Mouse (Mus musculus): Measurements from ENCODE around the gene Acot3. TPM values are rescaled to one million over a fixed set of nuclear protein-coding genes. Genes with fewer than 3 reads are reported as not detected.
A peak's percentile ranks its signal among the peaks of the same experiment; 100 is the strongest.
"Not testable (repeated sequence)": the region's sequence is repeated elsewhere in the genome, so short reads cannot be mapped to it uniquely, and the experiment has no call there.

Acot3 gene
- polyA plus RNA-seq, 1 experiment from 2014 or later = 0.11 TPM

DNA sequence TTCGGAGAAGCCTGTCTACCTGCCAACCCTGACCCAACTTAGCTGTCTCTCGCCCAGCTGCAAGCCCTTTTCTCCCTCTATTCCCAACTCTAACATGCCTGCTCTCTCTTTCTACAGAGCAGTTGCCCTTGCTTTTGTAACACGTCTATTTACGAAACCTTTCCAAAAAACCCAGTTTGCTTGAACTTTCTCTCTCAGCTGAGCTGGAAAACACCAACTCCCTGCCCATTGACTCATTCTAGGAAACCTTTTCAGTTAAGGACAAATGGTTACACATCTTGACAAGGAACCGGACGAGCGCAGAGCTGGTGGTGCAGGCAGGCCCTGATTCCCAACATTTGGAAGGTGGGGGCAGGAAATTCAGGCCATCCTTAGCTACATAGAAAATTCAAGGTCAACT, 665 bp downstream of the Acot3 start:
- no peaks in the 10 kb centered on the region for H3K36me3 ChIP-seq (replicated peaks)
- WGBS = 87% methylated on average over 7 of the region's 7 CpGs
- no peak for DNase-seq (ENCODE audit: extremely low spot score, low spot score)
- H3K4me1 ChIP-seq = peaks cover 10% of the 10 kb centered on the region
- H3K9me3 ChIP-seq = peaks cover 14% of the 10 kb centered on the region
- no peak overlapping the region for H3K4me3 ChIP-seq
- peaks cover 48% of the 10 kb centered on the region for H3K27me3 ChIP-seq (ENCODE audit: poor library complexity, severe bottlenecking)
- H3K27ac ChIP-seq = no peak overlapping the region

DNA sequence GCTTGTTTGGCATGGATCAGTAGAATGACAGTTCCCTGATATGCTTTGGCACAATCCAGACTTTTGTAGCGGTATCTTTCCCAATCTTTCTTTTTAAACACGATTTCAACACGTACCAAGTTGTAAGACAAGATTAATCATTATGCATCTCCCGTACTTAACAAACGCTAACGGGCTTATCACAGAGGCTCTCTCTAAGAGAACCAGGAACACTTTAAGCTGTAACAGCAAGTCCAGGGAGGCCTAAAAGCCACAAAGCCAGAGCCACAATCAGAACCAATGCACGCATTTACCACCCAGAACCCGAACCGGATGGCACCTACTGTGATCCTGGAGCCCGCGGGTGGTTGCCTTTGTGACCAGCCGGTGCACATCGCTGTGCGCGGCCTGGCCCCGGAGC, 1.2 kb downstream of the Acot3 start:
- no peak for DNase-seq (ENCODE audit: extremely low spot score, low spot score)
- WGBS = 16% methylated on average over 16 of the region's 16 CpGs
- H3K27me3 ChIP-seq (ENCODE audit: poor library complexity, severe bottlenecking) = peaks cover 48% of the 10 kb centered on the region
- H3K9me3 ChIP-seq = peaks cover 9% of the 10 kb centered on the region
- peak overlapping the region; percentile 60; the same call in 1 of the 2 replicates for H3K27ac ChIP-seq
- peak overlapping the region; percentile 57 for H3K4me3 ChIP-seq
- no peaks in the 10 kb centered on the region for H3K36me3 ChIP-seq (replicated peaks)
- peaks cover 10% of the 10 kb centered on the region for H3K4me1 ChIP-seq

DNA sequence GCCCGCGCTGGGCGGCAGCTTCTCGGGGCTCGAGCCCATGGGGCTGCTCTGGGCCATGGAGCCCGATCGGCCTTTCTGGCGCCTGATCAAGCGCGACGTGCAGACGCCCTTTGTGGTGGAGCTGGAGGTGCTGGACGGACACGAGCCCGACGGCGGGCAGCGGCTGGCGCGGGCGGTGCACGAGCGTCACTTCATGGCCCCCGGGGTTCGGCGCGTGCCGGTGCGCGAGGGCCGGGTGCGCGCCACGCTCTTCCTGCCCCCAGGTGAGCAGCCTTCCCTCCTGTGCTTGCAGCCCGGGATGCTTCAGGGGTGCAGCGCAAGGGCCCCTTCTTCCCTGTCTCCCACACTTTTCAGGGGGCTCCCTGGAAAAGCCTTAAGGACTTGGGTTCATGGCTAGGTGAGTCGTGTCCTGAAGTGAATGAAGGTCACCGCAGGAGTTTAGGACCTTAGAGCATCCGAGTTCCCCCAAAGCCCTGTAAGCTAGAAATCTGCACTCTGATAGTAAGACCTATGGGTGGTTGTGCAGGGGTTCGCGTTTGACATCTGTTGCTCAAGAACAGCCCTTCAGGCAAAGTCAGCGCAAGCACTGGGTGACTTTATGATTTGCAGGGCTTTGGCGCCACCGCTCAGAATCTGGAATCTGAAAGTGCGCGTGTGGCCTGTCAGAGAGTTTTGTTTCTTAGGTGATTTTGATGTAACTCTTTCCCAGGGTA, 1.9 kb downstream of the Acot3 start:
- peak overlapping the region; percentile 60; the same call in 1 of the 2 replicates for H3K27ac ChIP-seq
- H3K4me3 ChIP-seq = peak overlapping the region; percentile 57
- no peak for DNase-seq (ENCODE audit: extremely low spot score, low spot score)
- peaks cover 48% of the 10 kb centered on the region for H3K27me3 ChIP-seq (ENCODE audit: poor library complexity, severe bottlenecking)
- H3K9me3 ChIP-seq = peaks cover 2% of the 10 kb centered on the region; the same call in 1 of the 2 replicates
- peaks cover 10% of the 10 kb centered on the region for H3K4me1 ChIP-seq
- no peaks in the 10 kb centered on the region for H3K36me3 ChIP-seq (replicated peaks)
- 2% methylated on average over 42 of the region's 46 CpGs for WGBS

DNA sequence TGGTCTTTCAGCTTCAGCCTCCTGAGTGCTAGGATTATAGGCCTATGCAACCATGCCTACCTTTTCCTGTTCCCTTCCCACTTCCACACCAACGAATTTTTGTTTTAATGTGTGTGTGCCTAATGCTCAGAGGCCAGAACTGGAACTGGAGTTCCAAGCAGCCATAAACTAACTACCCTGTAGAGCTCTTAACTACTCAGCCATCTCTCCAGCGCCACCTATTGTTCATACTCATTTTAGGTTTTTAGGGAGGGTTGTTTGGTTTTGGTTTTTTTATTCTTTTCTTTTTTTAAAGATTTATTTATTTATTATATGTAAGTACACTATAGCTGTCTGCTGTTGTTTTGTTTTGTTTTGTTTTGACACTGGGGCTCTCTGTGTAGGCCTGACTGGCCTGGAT, 9.0 kb downstream of the Acot3 start:
- no peak for DNase-seq (ENCODE audit: extremely low spot score, low spot score)
- Histone ChIP-seq H3K27ac (no peak overlapping the region), H3K9me3 (no peaks in the 10 kb centered on the region), H3K4me1 (no peaks in the 10 kb centered on the region), H3K27me3 (ENCODE audit: poor library complexity, severe bottlenecking) (0 out of 2 replicates have a peak, but pooled peaks cover 2% of the 10 kb centered on the region), H3K36me3 (replicated peaks) (no peaks in the 10 kb centered on the region), H3K4me3 (no peak overlapping the region)
- WGBS = 33% methylated on average over 2 of the region's 2 CpGs

DNA sequence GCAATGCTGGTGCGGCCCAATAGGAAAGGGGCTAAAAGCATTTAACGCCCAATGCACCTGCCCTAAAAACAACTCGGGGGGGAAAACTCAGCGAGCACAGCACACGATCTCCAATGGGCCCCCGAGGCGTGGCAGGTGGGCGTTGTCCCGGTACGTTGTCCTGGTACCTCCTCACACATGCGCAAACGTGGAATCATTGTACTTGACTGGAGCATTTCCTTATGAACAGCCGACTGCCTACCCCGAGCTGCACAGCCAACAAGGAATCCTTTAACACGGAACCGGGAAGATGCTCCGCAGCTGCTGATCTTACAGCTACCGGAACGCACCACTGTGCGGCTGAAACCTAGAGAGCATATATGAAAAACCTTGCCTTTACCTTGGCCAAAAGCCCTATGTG, 10.4 kb downstream of the Acot3 start:
- Histone ChIP-seq H3K4me3 (no peak overlapping the region), H3K4me1 (no peaks in the 10 kb centered on the region), H3K27me3 (ENCODE audit: poor library complexity, severe bottlenecking) (peaks cover 8% of the 10 kb centered on the region), H3K9me3 (no peaks in the 10 kb centered on the region), H3K36me3 (replicated peaks) (no peaks in the 10 kb centered on the region), H3K27ac (no peak overlapping the region)
- WGBS = 94% methylated on average over 20 of the region's 20 CpGs
- DNase-seq (ENCODE audit: extremely low spot score, low spot score) = no peak

DNA sequence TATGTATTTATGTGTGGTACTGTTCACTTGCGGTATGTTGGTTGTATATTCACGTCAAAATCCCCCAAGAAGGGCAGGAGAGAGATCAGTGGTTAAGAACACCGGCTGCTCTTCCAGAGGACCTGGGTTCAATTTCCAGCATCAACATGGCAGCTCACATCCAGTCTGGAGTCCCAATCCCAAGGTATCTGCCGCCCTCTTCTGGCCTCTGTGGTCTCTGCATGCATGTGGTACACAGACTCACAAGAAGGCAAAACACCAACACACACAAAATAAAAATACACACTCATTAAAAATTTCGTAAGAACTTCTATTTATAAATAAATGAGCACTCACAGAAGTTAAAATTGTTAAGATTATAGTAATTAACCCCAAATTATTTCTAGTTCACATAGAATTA, 11.3 kb downstream of the Acot3 start:
- Histone ChIP-seq H3K9me3 (no peaks in the 10 kb centered on the region), H3K27ac (no peak overlapping the region), H3K4me3 (no peak overlapping the region), H3K4me1 (no peaks in the 10 kb centered on the region), H3K27me3 (ENCODE audit: poor library complexity, severe bottlenecking) (peaks cover 16% of the 10 kb centered on the region), H3K36me3 (replicated peaks) (no peaks in the 10 kb centered on the region)
- DNase-seq (ENCODE audit: extremely low spot score, low spot score) = no peak
- WGBS = 70% methylated on average over 5 of the region's 5 CpGs

DNA sequence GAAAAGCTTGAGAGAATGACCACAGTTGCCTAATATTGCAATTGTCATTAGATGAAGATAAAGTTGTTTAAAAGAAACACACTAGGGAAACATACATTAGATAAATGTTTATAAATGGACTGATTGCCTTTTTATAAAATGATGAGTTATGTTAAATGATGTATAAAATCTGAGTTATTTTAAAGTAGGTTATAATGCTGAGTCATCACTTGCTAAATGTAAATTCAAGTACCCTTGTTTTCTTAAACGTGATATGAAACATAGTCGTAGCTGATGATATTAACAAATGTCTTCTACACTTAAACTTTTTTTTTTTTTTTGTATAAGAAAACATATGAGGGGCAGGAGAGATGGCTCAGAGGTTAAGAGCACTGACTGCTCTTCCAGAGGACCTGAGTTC, 11.9 kb downstream of the Acot3 start:
- 0 out of 2 replicates have a peak, but pooled peaks cover 4% of the 10 kb centered on the region for H3K4me1 ChIP-seq
- H3K27me3 ChIP-seq (ENCODE audit: poor library complexity, severe bottlenecking) = peaks cover 22% of the 10 kb centered on the region
- H3K27ac ChIP-seq = no peak overlapping the region
- WGBS = 87% methylated on average over 2 of the region's 2 CpGs
- H3K4me3 ChIP-seq = no peak overlapping the region
- no peaks in the 10 kb centered on the region for H3K9me3 ChIP-seq
- H3K36me3 ChIP-seq (replicated peaks) = no peaks in the 10 kb centered on the region
- DNase-seq (ENCODE audit: extremely low spot score, low spot score) = no peak

DNA sequence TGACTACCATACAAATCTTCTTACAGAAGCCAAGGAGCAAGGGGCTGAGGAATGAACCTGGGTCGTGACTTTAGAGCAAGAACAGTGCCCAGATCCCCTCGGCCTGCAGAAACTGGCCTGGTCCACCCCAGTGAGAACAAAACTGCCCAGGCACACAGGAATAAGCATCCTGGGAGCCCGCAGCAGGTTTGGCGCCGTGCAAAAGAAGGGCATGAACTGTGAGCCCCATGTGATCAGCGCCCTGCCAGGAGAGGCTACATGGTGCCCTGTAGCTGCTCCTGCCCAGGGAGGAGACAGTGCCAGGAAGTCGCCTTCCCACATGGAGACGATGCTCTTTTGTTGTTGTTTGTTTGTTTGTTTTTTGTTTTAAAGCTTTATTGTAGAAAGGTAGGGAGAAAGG, 12.7 kb downstream of the Acot3 start:
- no peak for DNase-seq (ENCODE audit: extremely low spot score, low spot score)
- no peaks in the 10 kb centered on the region for H3K36me3 ChIP-seq (replicated peaks)
- WGBS = 76% methylated on average over 8 of the region's 8 CpGs
- H3K4me1 ChIP-seq = peaks cover 9% of the 10 kb centered on the region
- H3K4me3 ChIP-seq = no peak overlapping the region
- H3K9me3 ChIP-seq = no peaks in the 10 kb centered on the region
- no peak overlapping the region for H3K27ac ChIP-seq
- peaks cover 30% of the 10 kb centered on the region for H3K27me3 ChIP-seq (ENCODE audit: poor library complexity, severe bottlenecking)

DNA sequence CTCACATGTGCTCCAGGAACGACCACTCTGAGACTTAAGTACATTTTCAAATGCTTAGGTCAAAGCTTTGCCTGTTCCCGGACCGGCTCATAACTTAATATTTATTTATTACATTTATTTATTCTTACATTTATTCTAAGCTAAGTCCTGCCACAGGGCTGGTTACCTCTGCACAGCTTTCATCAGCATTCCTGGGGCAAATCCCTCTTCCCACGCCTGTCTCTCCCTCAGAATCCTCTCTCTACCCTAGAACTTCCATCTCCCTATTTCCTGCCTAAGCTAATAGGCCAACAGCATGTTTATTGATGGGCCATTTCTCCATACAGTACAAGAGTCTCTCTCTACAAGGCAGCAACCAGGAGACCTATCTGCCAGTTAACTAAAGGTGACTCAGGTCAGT, 15.8 kb downstream of the Acot3 start:
- whole genome bisulfite sequencing = 89% methylated on average over 4 of the region's 4 CpGs
- peaks cover 13% of the 10 kb centered on the region for H3K4me1 ChIP-seq
- H3K4me3 ChIP-seq = no peak overlapping the region
- no peak overlapping the region for H3K27ac ChIP-seq
- no peak for DNase-seq (ENCODE audit: extremely low spot score, low spot score)
- no peaks in the 10 kb centered on the region for H3K36me3 ChIP-seq (replicated peaks)
- peaks cover 48% of the 10 kb centered on the region for H3K27me3 ChIP-seq (ENCODE audit: poor library complexity, severe bottlenecking)
- H3K9me3 ChIP-seq = no peaks in the 10 kb centered on the region

DNA sequence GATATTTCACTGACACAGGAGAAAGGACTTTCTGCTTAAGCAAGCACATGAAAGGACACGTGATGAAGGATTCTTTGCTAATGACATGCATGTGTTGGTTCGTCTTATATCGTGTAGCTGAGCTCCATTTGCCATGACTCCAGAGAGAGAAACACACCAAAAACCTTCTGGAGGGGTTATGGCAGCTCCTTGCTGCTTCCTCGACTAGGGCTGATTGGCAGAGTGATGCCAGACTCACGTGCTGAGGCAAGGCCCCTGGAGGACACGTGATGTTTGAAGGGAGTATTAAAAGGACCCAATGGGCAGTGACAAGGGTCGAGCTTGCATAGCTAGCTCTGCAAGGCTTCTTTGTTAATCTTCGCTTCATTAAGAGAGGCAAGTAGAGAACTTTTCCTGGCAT, 16.4 kb downstream of the Acot3 start:
- no peak overlapping the region for H3K4me3 ChIP-seq
- 61% methylated on average over 8 of the region's 8 CpGs for WGBS

DNA sequence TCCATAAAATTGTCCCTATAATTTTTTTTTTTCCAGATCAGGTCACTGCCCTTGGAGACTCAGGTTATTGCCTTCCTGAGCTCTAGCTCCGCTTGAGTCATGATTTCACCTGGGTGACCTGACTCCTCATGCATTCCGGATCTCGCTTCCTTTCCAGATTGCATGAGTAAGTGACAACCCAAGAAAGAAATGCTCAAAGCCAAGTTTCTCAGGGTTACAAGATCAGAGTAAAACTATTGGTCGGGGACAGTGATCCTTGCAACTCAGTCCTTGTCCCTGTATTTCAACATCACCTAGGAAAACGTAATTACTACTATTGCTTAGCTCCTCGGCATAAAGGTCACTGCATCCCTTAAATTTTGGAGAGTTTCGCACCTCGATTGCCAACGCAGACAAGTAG, 17.0 kb downstream of the Acot3 start, which contains the start of gene Acot5:
Gene Acot5, plus strand, starts transcription at position 340 of the 400 bp plus-strand sequence.
- Histone ChIP-seq H3K4me1 (peaks cover 13% of the 10 kb centered on the region), H3K9me3 (no peaks in the 10 kb centered on the region), H3K27ac (no peak within 1 kb of the TSS), H3K4me3 (peak within 1 kb of the TSS; percentile 49), H3K36me3 (replicated peaks) (no peaks in the 10 kb centered on the region), H3K27me3 (ENCODE audit: poor library complexity, severe bottlenecking) (peaks cover 48% of the 10 kb centered on the region)
- no peak for DNase-seq (ENCODE audit: extremely low spot score, low spot score)
- 60% methylated on average over 9 of the region's 9 CpGs for WGBS

More for the DNA sequence above, 16.4 kb downstream of the Acot3 start:
- H3K27ac ChIP-seq = no peak overlapping the region
- no peaks in the 10 kb centered on the region for H3K9me3 ChIP-seq
- no peak for DNase-seq (ENCODE audit: extremely low spot score, low spot score)
- no peaks in the 10 kb centered on the region for H3K36me3 ChIP-seq (replicated peaks)
- peaks cover 13% of the 10 kb centered on the region for H3K4me1 ChIP-seq
- peaks cover 48% of the 10 kb centered on the region for H3K27me3 ChIP-seq (ENCODE audit: poor library complexity, severe bottlenecking)

DNA sequence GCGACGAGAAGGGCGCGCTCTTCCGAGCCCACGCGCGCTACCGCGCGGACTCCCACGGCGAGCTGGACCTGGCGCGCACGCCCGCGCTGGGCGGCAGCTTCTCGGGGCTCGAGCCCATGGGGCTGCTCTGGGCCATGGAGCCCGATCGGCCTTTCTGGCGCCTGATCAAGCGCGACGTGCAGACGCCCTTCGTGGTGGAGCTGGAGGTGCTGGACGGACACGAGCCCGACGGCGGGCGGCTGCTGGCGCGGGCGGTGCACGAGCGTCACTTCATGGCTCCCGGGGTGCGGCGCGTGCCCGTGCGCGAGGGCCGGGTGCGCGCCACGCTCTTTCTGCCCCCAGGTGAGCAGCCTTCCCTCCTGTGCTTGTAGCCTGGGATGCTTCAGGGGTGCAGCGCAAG, 17.6 kb downstream of the Acot3 start:
- Histone ChIP-seq H3K4me3 (peak overlapping the region; percentile 49), H3K4me1 (peaks cover 13% of the 10 kb centered on the region), H3K27me3 (ENCODE audit: poor library complexity, severe bottlenecking) (peaks cover 48% of the 10 kb centered on the region)
- not testable (repeated sequence) for H3K27ac ChIP-seq; H3K36me3 ChIP-seq (replicated peaks); H3K9me3 ChIP-seq; DNase-seq (ENCODE audit: extremely low spot score, low spot score)
- WGBS = 1% methylated on average over 52 of the region's 52 CpGs

DNA sequence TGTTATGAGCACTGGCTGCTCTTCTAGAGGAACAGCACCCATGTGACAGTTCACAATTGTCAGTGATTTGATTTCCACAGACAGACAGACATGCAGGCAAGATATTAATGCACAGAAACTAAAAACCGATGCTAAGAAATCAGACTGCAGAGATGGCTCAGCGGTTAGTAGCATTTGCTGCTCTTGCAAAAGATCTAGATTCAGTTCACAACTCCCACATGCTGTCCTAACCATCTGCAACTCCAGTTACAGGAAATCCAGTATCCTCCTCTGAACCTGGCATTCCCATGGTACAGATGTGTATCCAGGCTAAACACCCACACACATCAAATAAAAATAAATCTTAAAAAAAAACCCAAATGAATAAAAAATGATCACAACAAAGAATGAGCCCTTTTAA, 19.8 kb downstream of the Acot3 start:
- Histone ChIP-seq H3K4me1 (peaks cover 13% of the 10 kb centered on the region), H3K27me3 (ENCODE audit: poor library complexity, severe bottlenecking) (peaks cover 47% of the 10 kb centered on the region), H3K9me3 (no peaks in the 10 kb centered on the region), H3K27ac (no peak overlapping the region), H3K36me3 (replicated peaks) (no peaks in the 10 kb centered on the region), H3K4me3 (no peak overlapping the region)
- no peak for DNase-seq (ENCODE audit: extremely low spot score, low spot score)
- 88% methylated on average over 2 of the region's 2 CpGs for WGBS
